Mouse (Mus musculus) kidney, adult 2 months (tissue): Measurements from ENCODE around the gene Zim1.

ENCODE experiments used
- CTCF ChIP-seq: fragments of 200-500 bp; conservative IDR thresholded peaks from 2 replicates; pipeline ENCODE4 v1.5.1; 2011; ENCODE audit warnings: low read depth, mild to moderate bottlenecking, control low read depth, low read length, moderate library complexity, mixed read lengths; ENCODE audit not compliant: insufficient read depth, insufficient read length
- POLR2A ChIP-seq: fragments of 200-500 bp; IDR thresholded peaks from one replicate; pipeline ENCODE4 v1.6.1; 2011; ENCODE audit warnings: low read depth, low read length, control low read depth

DNA sequence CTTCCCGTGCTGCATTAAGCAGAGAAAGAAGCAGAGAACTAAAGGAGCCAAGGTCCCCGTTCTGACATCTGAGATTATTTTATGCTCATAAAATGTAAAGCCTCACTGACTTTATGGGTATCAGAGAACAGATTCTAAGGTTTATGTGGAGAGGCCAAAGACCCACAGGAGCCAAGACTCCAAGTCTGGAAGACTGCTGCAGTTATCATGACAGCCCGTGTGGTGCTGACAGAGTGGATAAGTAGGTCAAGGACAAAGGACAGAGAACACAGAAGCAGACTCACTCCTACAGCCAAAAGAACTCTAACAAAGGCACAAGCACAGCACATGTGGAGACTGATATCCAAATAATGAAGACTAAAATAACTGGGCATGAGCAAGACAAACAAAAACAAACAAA lies 29.5 kb downstream of the Zim1 start:
- no peak for TF ChIP-seq CTCF
- no peak for TF ChIP-seq POLR2A
